Mouse (Mus musculus): ENCODE data around the gene Mdfic. TPM values are rescaled to one million over a fixed set of nuclear protein-coding genes. Genes with fewer than 3 reads are reported as not detected.

The Mdfic gene
- polyA plus RNA-seq, 1 experiment from 2014 or later, result 10.2 TPM

DNA sequence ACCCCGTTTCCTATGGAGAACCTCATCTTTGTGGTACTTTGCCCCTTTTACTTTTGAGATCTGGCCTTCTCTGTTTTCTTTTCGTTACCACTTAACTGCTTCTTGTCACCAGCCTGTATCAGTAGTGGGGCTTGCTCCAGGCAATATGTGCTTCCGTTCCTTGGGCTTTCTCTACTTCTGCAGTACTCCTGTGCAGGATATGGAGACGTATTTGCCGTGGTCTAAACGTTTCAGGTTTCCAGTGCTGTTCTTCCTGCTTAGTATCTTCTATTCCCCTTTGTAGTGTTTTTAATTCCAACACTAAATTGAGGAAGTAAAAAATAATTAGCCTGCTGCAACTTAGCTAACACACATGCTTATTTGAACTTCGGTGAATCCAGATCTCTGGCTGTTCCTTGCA lies 43.6 kb downstream of the Mdfic start:
- Histone ChIP-seq H3K27me3 (no peaks in the 10 kb centered on the region), H3K27ac (no peak overlapping the region), H3K4me3 (no peak overlapping the region), H3K9ac (no peak overlapping the region), H3K4me2 (no peak overlapping the region), H3K36me3 (no peaks in the 10 kb centered on the region), H3K9me3 (no peaks in the 10 kb centered on the region), H3K4me1 (no peaks in the 10 kb centered on the region)
- no peak for ATAC-seq (ENCODE audit: insufficient number of reproducible peaks, low FRiP score, low TSS enrichment, low read depth)
- WGBS, result 53% methylated on average over 7 of the region's 7 CpGs

- 93% methylated on average over 6 of the region's 6 CpGs for WGBS
- H3K27ac ChIP-seq, result no peak overlapping the region
- ATAC-seq (ENCODE audit: insufficient number of reproducible peaks, low FRiP score, low TSS enrichment, low read depth), result no peak
These were observed 47.0 kb downstream of the Mdfic start for GRCm38 (mm10) chr6:15767460-15767859.

GRCm38 (mm10) chr6:15770128-15770527 lies 49.7 kb downstream of the Mdfic start:
- H3K4me2 ChIP-seq, result no peak overlapping the region
- ATAC-seq (ENCODE audit: insufficient number of reproducible peaks, low FRiP score, low TSS enrichment, low read depth), result no peak
- WGBS, result 68% methylated on average over 8 of the region's 8 CpGs
- H3K36me3 ChIP-seq, result peaks cover 15% of the 10 kb centered on the region
- no peak overlapping the region for H3K4me3 ChIP-seq
- H3K27ac ChIP-seq, result no peak overlapping the region
- no peaks in the 10 kb centered on the region for H3K9me3 ChIP-seq
- no peaks in the 10 kb centered on the region for H3K27me3 ChIP-seq
- H3K4me1 ChIP-seq, result no peaks in the 10 kb centered on the region
- no peak overlapping the region for H3K9ac ChIP-seq

More at GRCm38 (mm10) chr6:15767460-15767859, 47.0 kb downstream of the Mdfic start:
- Histone ChIP-seq H3K27me3 (no peaks in the 10 kb centered on the region), H3K36me3 (peaks cover 13% of the 10 kb centered on the region), H3K4me2 (no peak overlapping the region), H3K9me3 (no peaks in the 10 kb centered on the region), H3K4me3 (no peak overlapping the region), H3K4me1 (no peaks in the 10 kb centered on the region), H3K9ac (no peak overlapping the region)

GRCm38 (mm10) chr6:15777070-15777469 lies 56.6 kb downstream of the Mdfic start:
- H3K27me3 ChIP-seq, result no peaks in the 10 kb centered on the region
- no peak overlapping the region for H3K4me2 ChIP-seq
- no peak overlapping the region for H3K27ac ChIP-seq
- H3K4me1 ChIP-seq, result no peaks in the 10 kb centered on the region
- WGBS, result 83% methylated on average over 3 of the region's 3 CpGs
- no peak overlapping the region for H3K4me3 ChIP-seq
- H3K9me3 ChIP-seq, result no peaks in the 10 kb centered on the region
- no peak for ATAC-seq (ENCODE audit: insufficient number of reproducible peaks, low FRiP score, low TSS enrichment, low read depth)
- no peak overlapping the region for H3K9ac ChIP-seq
- peaks cover 11% of the 10 kb centered on the region for H3K36me3 ChIP-seq

GRCm38 (mm10) chr6:15780127-15780526 lies 59.7 kb downstream of the Mdfic start:
- Histone ChIP-seq H3K27ac (no peak overlapping the region), H3K4me2 (no peak overlapping the region), H3K27me3 (no peaks in the 10 kb centered on the region), H3K4me3 (no peak overlapping the region), H3K4me1 (no peaks in the 10 kb centered on the region), H3K36me3 (peaks cover 7% of the 10 kb centered on the region), H3K9me3 (no peaks in the 10 kb centered on the region), H3K9ac (no peak overlapping the region)
- no peak for ATAC-seq (ENCODE audit: insufficient number of reproducible peaks, low FRiP score, low TSS enrichment, low read depth)

DNA sequence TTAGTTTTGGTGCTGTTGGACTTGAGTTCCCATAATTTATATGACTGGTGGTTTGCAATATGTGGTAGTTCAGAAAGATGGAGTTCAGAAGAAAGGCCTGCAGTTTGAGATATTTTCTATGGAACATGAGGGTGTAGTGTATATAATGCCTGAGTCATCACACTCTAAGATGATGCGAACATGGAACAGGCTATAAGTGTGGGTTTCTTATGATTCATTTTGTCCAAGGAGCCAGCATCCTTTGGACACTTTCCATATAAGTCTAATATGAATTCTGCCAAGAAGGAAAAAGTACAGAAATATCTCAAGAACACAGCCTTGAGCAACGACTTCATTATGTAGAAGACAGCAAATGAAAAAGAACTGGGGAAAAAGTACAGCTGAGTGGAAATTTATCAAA lies 60.2 kb downstream of the Mdfic start:
- 76% methylated on average over 2 of the region's 2 CpGs for WGBS

DNA sequence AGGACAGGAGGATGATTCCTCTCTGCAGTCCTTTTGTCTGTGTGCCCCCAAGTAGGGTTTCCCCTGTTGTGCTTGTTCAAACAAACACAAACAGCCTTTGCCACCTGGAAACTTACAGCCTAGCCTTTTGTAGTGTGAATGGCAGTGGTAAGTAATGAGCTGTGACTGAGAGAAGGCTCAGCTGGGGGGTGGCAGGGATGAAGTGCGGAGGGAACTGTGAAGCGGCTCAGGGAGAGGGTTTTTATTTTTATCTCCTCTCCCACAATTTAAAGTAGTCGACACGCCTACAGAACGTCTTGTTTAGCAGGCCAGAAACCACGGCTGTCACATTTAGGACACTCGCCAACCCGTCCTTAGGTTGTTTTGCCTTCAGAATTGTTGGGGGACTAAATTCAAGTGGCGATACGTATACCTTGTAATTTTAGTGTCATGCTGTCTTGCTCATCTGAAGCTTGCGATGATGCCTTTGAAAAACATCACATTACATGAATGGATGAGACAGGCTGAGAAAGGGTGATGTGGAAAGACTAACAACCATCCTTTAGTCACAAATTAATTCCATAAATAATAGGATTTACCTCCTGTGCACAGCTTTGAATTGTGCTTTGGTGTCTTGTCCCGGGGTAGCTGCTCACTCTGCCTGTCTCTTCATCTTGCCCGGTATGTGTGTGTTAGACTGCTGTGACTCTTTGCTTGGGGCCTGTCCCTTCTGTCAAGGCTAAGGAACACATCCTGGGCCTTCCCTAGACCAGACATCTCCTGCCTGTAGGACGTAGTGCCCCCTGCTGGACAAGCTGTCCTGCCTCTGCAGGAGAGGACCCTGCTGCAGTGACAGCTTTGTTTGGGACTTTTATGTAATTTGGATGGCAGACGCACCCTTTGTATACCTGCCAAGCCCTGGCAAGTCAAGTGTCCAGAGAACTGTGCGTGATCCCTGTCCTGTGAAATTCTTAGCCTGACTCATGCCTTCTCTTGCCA lies 69.4 kb downstream of the Mdfic start:
- Histone ChIP-seq H3K27ac (peak overlapping the region; percentile 27; the same call in 1 of the 2 replicates), H3K9ac (no peak overlapping the region), H3K4me3 (no peak overlapping the region), H3K9me3 (no peaks in the 10 kb centered on the region), H3K27me3 (no peaks in the 10 kb centered on the region), H3K4me1 (peaks cover 20% of the 10 kb centered on the region), H3K36me3 (no peaks in the 10 kb centered on the region), H3K4me2 (no peak overlapping the region)
- ATAC-seq (ENCODE audit: insufficient number of reproducible peaks, low FRiP score, low TSS enrichment, low read depth), result no peak
- WGBS, result 42% methylated on average over 16 of the region's 16 CpGs

More for the DNA sequence above, 60.2 kb downstream of the Mdfic start:
- ATAC-seq (ENCODE audit: insufficient number of reproducible peaks, low FRiP score, low TSS enrichment, low read depth), result no peak
- peaks cover 1% of the 10 kb centered on the region for H3K36me3 ChIP-seq
- H3K4me3 ChIP-seq, result no peak overlapping the region
- no peaks in the 10 kb centered on the region for H3K9me3 ChIP-seq
- H3K4me2 ChIP-seq, result no peak overlapping the region
- H3K9ac ChIP-seq, result no peak overlapping the region
- no peaks in the 10 kb centered on the region for H3K4me1 ChIP-seq
- H3K27me3 ChIP-seq, result no peaks in the 10 kb centered on the region
- H3K27ac ChIP-seq, result no peak overlapping the region

- H3K4me1 ChIP-seq, result peaks cover 20% of the 10 kb centered on the region
- WGBS, result 69% methylated on average over 12 of the region's 12 CpGs
- no peaks in the 10 kb centered on the region for H3K27me3 ChIP-seq
- H3K4me2 ChIP-seq, result no peak overlapping the region
- no peaks in the 10 kb centered on the region for H3K9me3 ChIP-seq
- H3K9ac ChIP-seq, result no peak overlapping the region
- H3K27ac ChIP-seq, result peak overlapping the region; percentile 28; the same call in 1 of the 2 replicates
- peaks cover under 1% of the 10 kb centered on the region; the same call in 1 of the 2 replicates for H3K36me3 ChIP-seq
- H3K4me3 ChIP-seq, result no peak overlapping the region
- ATAC-seq (ENCODE audit: insufficient number of reproducible peaks, low FRiP score, low TSS enrichment, low read depth), result no peak
These were observed 72.5 kb downstream of the Mdfic start for GRCm38 (mm10) chr6:15792680-15793601.

GRCm38 (mm10) chr6:15793602-15794345 lies 73.3 kb downstream of the Mdfic start:
- Histone ChIP-seq H3K27ac (peak overlapping the region; percentile 74), H3K9ac (no peak overlapping the region), H3K36me3 (peaks cover 4% of the 10 kb centered on the region; the same call in 1 of the 2 replicates), H3K4me2 (peak overlapping the region; percentile 22; the same call in 1 of the 2 replicates), H3K4me1 (peaks cover 20% of the 10 kb centered on the region), H3K4me3 (no peak overlapping the region), H3K9me3 (no peaks in the 10 kb centered on the region), H3K27me3 (no peaks in the 10 kb centered on the region)
- WGBS, result 53% methylated on average over 8 of the region's 8 CpGs
- no peak for ATAC-seq (ENCODE audit: insufficient number of reproducible peaks, low FRiP score, low TSS enrichment, low read depth)

DNA sequence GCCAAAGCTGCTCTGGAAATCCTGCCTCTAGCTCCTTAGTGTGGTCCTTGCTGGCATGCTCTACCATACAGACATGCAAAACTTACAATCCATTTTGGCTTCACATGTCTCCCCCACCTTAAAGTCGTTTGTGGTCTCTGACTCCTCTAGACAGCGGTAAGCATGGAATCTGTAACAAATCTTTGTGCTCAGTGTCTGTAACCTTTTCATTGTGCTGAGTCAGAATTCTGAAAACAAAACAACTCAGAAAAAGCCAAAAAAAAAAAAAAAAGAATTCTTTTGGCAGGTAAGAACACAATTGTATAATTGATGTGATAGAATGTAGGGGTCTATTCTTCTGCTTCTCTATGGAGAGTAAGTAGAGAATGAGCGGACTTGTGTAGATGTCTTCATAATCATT lies 74.3 kb downstream of the Mdfic start:
- Histone ChIP-seq H3K9ac (no peak overlapping the region), H3K27me3 (no peaks in the 10 kb centered on the region), H3K4me2 (no peak overlapping the region), H3K4me1 (peaks cover 16% of the 10 kb centered on the region), H3K9me3 (no peaks in the 10 kb centered on the region), H3K36me3 (peaks cover 9% of the 10 kb centered on the region), H3K27ac (no peak overlapping the region), H3K4me3 (no peak overlapping the region)
- 88% methylated on average over 3 of the region's 3 CpGs for WGBS
- ATAC-seq (ENCODE audit: insufficient number of reproducible peaks, low FRiP score, low TSS enrichment, low read depth), result no peak

DNA sequence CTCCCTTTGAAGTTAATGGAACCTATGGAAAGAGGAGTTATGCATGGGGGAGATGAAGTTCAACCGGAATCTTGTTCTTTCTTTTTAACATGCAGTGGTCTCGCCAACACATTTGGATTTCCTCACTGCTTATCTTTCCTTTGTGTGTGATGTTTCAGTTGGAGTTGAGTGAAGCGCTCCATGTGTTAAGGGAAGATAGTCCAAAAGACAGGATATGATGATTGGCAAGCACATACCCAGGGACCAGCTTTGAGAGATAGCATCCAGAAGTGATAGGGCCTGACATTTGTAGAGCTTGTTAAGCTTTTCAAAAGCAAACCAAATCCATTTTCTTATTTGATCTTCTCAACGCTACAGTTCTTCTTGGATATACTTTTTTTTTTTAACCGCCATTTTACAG lies 86.9 kb downstream of the Mdfic start:
- H3K9ac ChIP-seq, result no peak overlapping the region
- no peak for ATAC-seq (ENCODE audit: insufficient number of reproducible peaks, low FRiP score, low TSS enrichment, low read depth)
- H3K27me3 ChIP-seq, result no peaks in the 10 kb centered on the region
- WGBS, result 91% methylated on average over 5 of the region's 5 CpGs
- no peaks in the 10 kb centered on the region for H3K9me3 ChIP-seq
- peaks cover 3% of the 10 kb centered on the region; the same call in 1 of the 2 replicates for H3K36me3 ChIP-seq
- H3K27ac ChIP-seq, result no peak overlapping the region
- no peak overlapping the region for H3K4me2 ChIP-seq
- no peak overlapping the region for H3K4me3 ChIP-seq
- H3K4me1 ChIP-seq, result no peaks in the 10 kb centered on the region

Data from limb, embryonic 15.5 days (tissue).